23 mouse cellular contexts compared by ENCODE assay signal in genomic region chr2:76597521-76597920, GRCm38 (mm10). TPM values are rescaled to one million over a fixed set of nuclear protein-coding genes. Genes with fewer than 3 reads are reported as not detected.
"Had no signal": no experiment of that assay in that cellular context is flagged by ENCODE, and none has a peak within 500 bp of the region (broad histone marks: within the 10 kb centered on the region; RNA-seq: fewer than 3 reads in every experiment).

No protein-coding gene starts in this region.

- H3K27me3 ChIP-seq: kidney, embryonic 15.5 days; limb, embryonic 12.5 days; liver, embryonic 13.5 days; lung, embryonic 15.5 days; megakaryocyte, embryonic 14.5 days; midbrain, embryonic 13.5 days; neural tube, embryonic 13.5 days had no signal

- ATAC-seq: midbrain, embryonic 13.5 days; midbrain, embryonic 16.5 days had no signal

- DNase-seq: kidney, adult 8-10 months; kidney, postnatal 10 days; kidney, postnatal 36 days; layer of hippocampus, postnatal 36 days; liver, embryonic 13.5 days; lung, postnatal 10 days; lung, postnatal 36 days; retina, postnatal 1 day; thymus, adult 18-20 months; thymus, postnatal 4 days had no signal

- H3K4me2 ChIP-seq: kidney, embryonic 15.5 days; limb, embryonic 12.5 days; liver, embryonic 13.5 days; lung, embryonic 15.5 days; midbrain, embryonic 13.5 days; neural tube, embryonic 13.5 days had no signal

- H3K36me3 ChIP-seq: liver, embryonic 13.5 days; lung, embryonic 15.5 days; midbrain, embryonic 10.5 days had no signal

- H3K4me3 ChIP-seq: kidney, embryonic 15.5 days; left cerebral cortex, adult 2 months; limb, embryonic 12.5 days; liver, embryonic 13.5 days; lung, embryonic 15.5 days; megakaryocyte, embryonic 14.5 days; midbrain, embryonic 10.5 days; midbrain, embryonic 13.5 days; myocyte; neural tube, embryonic 13.5 days had no signal

- H3K9ac ChIP-seq: kidney, embryonic 15.5 days; limb, embryonic 12.5 days; liver, embryonic 13.5 days; lung, embryonic 15.5 days; midbrain, embryonic 13.5 days; neural tube, embryonic 13.5 days had no signal

- H3K27ac ChIP-seq: kidney, embryonic 15.5 days; left cerebral cortex, adult 2 months; limb, embryonic 12.5 days; liver, embryonic 13.5 days; lung, embryonic 15.5 days; midbrain, embryonic 10.5 days; midbrain, embryonic 13.5 days; neural tube, embryonic 13.5 days had no signal

- H3K9me3 ChIP-seq: kidney, embryonic 15.5 days; limb, embryonic 12.5 days; liver, embryonic 13.5 days; lung, embryonic 15.5 days; megakaryocyte, embryonic 14.5 days; midbrain, embryonic 10.5 days; midbrain, embryonic 13.5 days; neural tube, embryonic 13.5 days had no signal

- H3K4me1 ChIP-seq: kidney, embryonic 15.5 days; limb, embryonic 12.5 days; liver, embryonic 13.5 days; megakaryocyte, embryonic 14.5 days; midbrain, embryonic 10.5 days; midbrain, embryonic 13.5 days; neural tube, embryonic 13.5 days had no signal

RNA-seq across cellular contexts. Expression of gene Pjvk, which starts 50.8 kb away (rescaled TPM):
- polyA plus RNA-seq: liver, adult 2 months; liver, embryonic 13.5 days; liver, embryonic 16.5 days; small intestine, adult 2 months had no signal
